Mouse (Mus musculus) adrenal gland, adult (tissue): ENCODE data around the gene Arl4d.

Experiments used
- DNase-seq, 2 experiments: peaks; one replicate each; pipeline ENCODE4 v3.0.0; 2022 to 2023; ENCODE audit warnings: low spot score in 1 of 2; ENCODE audit not compliant: inconsistent age in 2 of 2

Arl4d gene

GRCm38 (mm10) chr11:101714012-101714411, 48.7 kb downstream of the Arl4d start:
- DNase-seq, result no peak
